15 mouse cellular contexts compared by ENCODE assay signal in genomic region chr19:59629161-59629445, GRCm38 (mm10).
A peak's percentile ranks its signal among the peaks of the same experiment; 100 is the strongest.
DNase-seq lines count a peak whose midpoint lies in the region; ATAC-seq and TF ChIP-seq lines count a peak whose summit lies in the region.
"Had no signal": no experiment of that assay in that cellular context is flagged by ENCODE, and none has a peak within 500 bp of the region (broad histone marks: within the 10 kb centered on the region; RNA-seq: fewer than 3 reads in every experiment).

No protein-coding gene starts in this region.

- no peaks in the 10 kb centered on the region for H3K36me3 ChIP-seq in kidney, adult 2 months (ENCODE audit: control insufficient read depth, insufficient read depth, low read length)
- no peaks in the 10 kb centered on the region for H3K36me3 ChIP-seq in kidney, embryonic 14.5 days (ENCODE audit: control insufficient read depth, insufficient read depth, low read length)
- H3K36me3 ChIP-seq in neural tube, embryonic 14.5 days (ENCODE audit: control insufficient read depth, insufficient read depth, low read length) = no peaks in the 10 kb centered on the region
- H3K36me3 ChIP-seq in neural tube, embryonic 15.5 days = no peaks in the 10 kb centered on the region
- H3K36me3 ChIP-seq in thymus, adult 2 months (ENCODE audit: control insufficient read depth, insufficient read depth, low read length) = no peaks in the 10 kb centered on the region

- H3K27ac ChIP-seq in kidney, adult 2 months (ENCODE audit: insufficient read depth, low read depth, low read length) = no peak overlapping the region
- no peak overlapping the region for H3K27ac ChIP-seq in kidney, embryonic 14.5 days (ENCODE audit: low read depth, low read length)
- no peak overlapping the region for H3K27ac ChIP-seq in neural tube, embryonic 14.5 days (ENCODE audit: low read depth, low read length)
- H3K27ac ChIP-seq in neural tube, embryonic 15.5 days (replicated peaks) = no peak overlapping the region
- H3K27ac ChIP-seq in thymus, adult 2 months (ENCODE audit: control insufficient read depth, insufficient read depth, low read length) = no peak overlapping the region

- peaks cover 26% of the 10 kb centered on the region; the same call in 1 of the 2 replicates for H3K4me1 ChIP-seq in kidney, adult 2 months (ENCODE audit: control insufficient read depth, insufficient read depth, low read length)
- H3K4me1 ChIP-seq in kidney, embryonic 14.5 days (ENCODE audit: control insufficient read depth, insufficient read depth, low read length) = peaks cover 22% of the 10 kb centered on the region
- H3K4me1 ChIP-seq in neural tube, embryonic 14.5 days (ENCODE audit: control insufficient read depth, insufficient read depth, low read length) = peaks cover 10% of the 10 kb centered on the region
- peaks cover 12% of the 10 kb centered on the region for H3K4me1 ChIP-seq in neural tube, embryonic 15.5 days
- H3K4me1 ChIP-seq in thymus, adult 2 months (replicated peaks; ENCODE audit: control insufficient read depth, insufficient read depth, low read length) = peaks cover 3% of the 10 kb centered on the region; the same call in 1 of the 2 replicates

- peak; percentile 33 to 49 for DNase-seq in cerebellum, postnatal 14 days
- no peak for DNase-seq in cerebellum, adult 9-10 months
- DNase-seq in kidney, adult 2 months = peak; percentile 22
- no peak for DNase-seq in thymus, adult 2 months
- DNase-seq: adrenal gland, postnatal 10 days; cerebellum, adult 8-10 months; gastrocnemius, postnatal 25 days; lung, adult 2 months; lung, postnatal 36 days; right cerebral cortex, postnatal 4 days; thymus, postnatal 4 days had no signal

- no peaks in the 10 kb centered on the region for H3K27me3 ChIP-seq in kidney, adult 2 months (replicated peaks; ENCODE audit: control insufficient read depth, insufficient read depth, low read length)
- H3K27me3 ChIP-seq in kidney, embryonic 14.5 days (ENCODE audit: control insufficient read depth, insufficient read depth, low read length) = no peaks in the 10 kb centered on the region
- H3K27me3 ChIP-seq in neural tube, embryonic 14.5 days (ENCODE audit: control insufficient read depth, insufficient read depth, low read length) = no peaks in the 10 kb centered on the region
- peaks cover 6% of the 10 kb centered on the region; the same call in 1 of the 2 replicates for H3K27me3 ChIP-seq in neural tube, embryonic 15.5 days (replicated peaks)
- no peaks in the 10 kb centered on the region for H3K27me3 ChIP-seq in thymus, adult 2 months (ENCODE audit: control insufficient read depth, insufficient read depth, low read length)

- TF ChIP-seq POLR2A in kidney, adult 2 months (IDR thresholded peaks at IDR 0.05; ENCODE audit: low read depth, low read length) = no peak
- TF ChIP-seq POLR2A in thymus, adult 2 months (IDR thresholded peaks at IDR 0.05; ENCODE audit: control insufficient read depth, extremely low read depth, insufficient read depth, low read length, poor library complexity) = no peak

- no peak for TF ChIP-seq CTCF in kidney, adult 2 months (conservative IDR thresholded peaks at IDR 0.05; ENCODE audit: insufficient read depth, insufficient read length, low read depth, low read length)
- no peak for TF ChIP-seq CTCF in thymus, adult 2 months (IDR thresholded peaks at IDR 0.05; ENCODE audit: borderline replicate concordance, control insufficient read depth, extremely low read depth, insufficient read depth, low read length, poor library complexity)

- no peaks in the 10 kb centered on the region for H3K9me3 ChIP-seq in kidney, embryonic 14.5 days (ENCODE audit: control insufficient read depth, low read length)
- H3K9me3 ChIP-seq in neural tube, embryonic 14.5 days (ENCODE audit: control insufficient read depth, low read length) = no peaks in the 10 kb centered on the region
- no peaks in the 10 kb centered on the region for H3K9me3 ChIP-seq in neural tube, embryonic 15.5 days (replicated peaks)

- no peak overlapping the region for H3K9ac ChIP-seq in kidney, embryonic 14.5 days (ENCODE audit: low read depth, low read length)
- no peak overlapping the region for H3K9ac ChIP-seq in neural tube, embryonic 14.5 days (replicated peaks; ENCODE audit: low read depth, low read length)
- no peak overlapping the region for H3K9ac ChIP-seq in neural tube, embryonic 15.5 days (replicated peaks)

- 38% methylated on average over 2 of the region's 2 CpGs for WGBS in kidney, adult 2 months
- WGBS in kidney, embryonic 14.5 days = 71% methylated on average over 2 of the region's 2 CpGs
- WGBS in neural tube, embryonic 14.5 days = 64% methylated on average over 2 of the region's 2 CpGs
- 68% methylated on average over 2 of the region's 2 CpGs for WGBS in neural tube, embryonic 15.5 days
- WGBS in thymus, adult 2 months = 86% methylated on average over 2 of the region's 2 CpGs

- H3K4me2 ChIP-seq in kidney, embryonic 14.5 days (replicated peaks; ENCODE audit: low read depth, low read length) = no peak overlapping the region
- H3K4me2 ChIP-seq in neural tube, embryonic 14.5 days (ENCODE audit: low read depth, low read length) = no peak overlapping the region
- H3K4me2 ChIP-seq in neural tube, embryonic 15.5 days = no peak overlapping the region

- no peak for ATAC-seq in kidney, embryonic 14.5 days (ENCODE audit: low FRiP score, low TSS enrichment)
- 0 out of 2 replicates have a peak, but pooled peaks have one; percentile 41 for ATAC-seq in neural tube, embryonic 14.5 days (ENCODE audit: low read depth)
- no peak for ATAC-seq in neural tube, embryonic 15.5 days (ENCODE audit: low FRiP score)
- ATAC-seq: inflammation-experienced regulatory T-cells, adult 6 months had no signal

- no peak overlapping the region for H3K4me3 ChIP-seq in kidney, adult 2 months (ENCODE audit: insufficient read depth, low read depth, low read length)
- no peak overlapping the region for H3K4me3 ChIP-seq in kidney, embryonic 14.5 days (ENCODE audit: low read length)
- H3K4me3 ChIP-seq in neural tube, embryonic 14.5 days (ENCODE audit: low read depth, low read length) = no peak overlapping the region
- H3K4me3 ChIP-seq in neural tube, embryonic 15.5 days (replicated peaks) = no peak overlapping the region
- no peak overlapping the region for H3K4me3 ChIP-seq in thymus, adult 2 months (ENCODE audit: control insufficient read depth, insufficient read depth, low read length)

Comparison
In these comparisons a context has a peak if more than half of its experiments do, and no peak if none do; other contexts are left out.
1. DNase-seq: peak in cerebellum, postnatal 14 days (2 of 2) and kidney, adult 2 months (single experiment); none in cerebellum, adult 9-10 months (single experiment) and thymus, adult 2 months (single experiment).